Mouse (Mus musculus) megakaryocyte, embryonic 14.5 days (primary cell): ENCODE measurements at regions not wholly inside any gene's neighbourhood (a gene's known extent, or its start where the extent isn't known, plus 50 kb on each side); places are given as distances from the start of the nearest gene placed in this dataset.

Experiments used
- FLI1 ChIP-seq: IDR thresholded peaks from 2 replicates; pipeline ENCODE4 v1.6.1; 2012; ENCODE audit warnings: low read length, inconsistent platforms, mixed read lengths
- GATA1 ChIP-seq: IDR thresholded peaks from 3 replicates; pipeline ENCODE4 v1.6.1; 2012; ENCODE audit warnings: mixed read lengths, low read length, inconsistent platforms, borderline replicate concordance

DNA sequence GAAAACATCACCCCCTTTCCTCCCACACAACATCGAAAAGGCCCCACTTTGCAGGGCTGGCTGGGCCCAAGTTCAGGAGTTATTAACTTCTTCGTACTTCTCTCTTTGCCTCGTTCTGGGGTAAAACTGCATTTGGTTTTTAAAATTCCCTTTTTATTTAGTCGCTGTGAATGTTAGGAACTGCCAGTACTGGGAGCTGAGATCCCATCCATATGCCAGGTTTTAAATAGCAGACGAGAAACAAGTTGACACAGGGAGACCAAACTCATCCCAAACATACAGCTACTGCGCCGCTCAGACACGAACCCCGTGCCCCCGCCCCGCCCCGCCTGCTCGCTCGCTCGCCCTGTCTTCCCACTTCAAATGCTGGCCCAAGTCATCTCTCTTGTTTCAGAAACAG lies 281.0 kb upstream of the 4930535I16Rik start:
- TF ChIP-seq GATA1 (no peak), FLI1 (no peak)
